Mouse (Mus musculus): ENCODE data around the gene Ccdc84.

DNA sequence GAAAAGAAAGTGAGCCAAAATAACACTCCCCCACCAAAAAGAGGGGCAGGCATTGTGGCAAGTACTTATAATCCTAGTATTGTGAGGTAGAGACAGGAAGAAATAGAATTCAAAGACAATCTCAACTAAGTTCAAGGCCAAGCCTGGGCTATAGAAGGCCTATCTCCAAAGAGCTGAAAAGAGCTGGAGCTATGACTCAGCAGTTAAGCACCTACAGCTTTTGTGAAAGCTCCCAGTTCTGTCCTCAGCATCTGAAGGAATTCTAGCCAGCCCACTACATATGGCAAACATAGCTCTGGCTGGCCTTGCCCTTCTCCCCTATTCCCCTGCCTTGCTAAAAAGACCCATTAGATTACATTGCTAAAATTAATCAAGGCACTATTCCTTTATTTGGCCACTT is 45.0 kb downstream of the Ccdc84 start:
- TF ChIP-seq CTCF (IDR thresholded peaks at IDR 0.05; ENCODE audit: low read depth, low read length): no peak
- TF ChIP-seq POLR2A (IDR thresholded peaks at IDR 0.05; ENCODE audit: borderline replicate concordance, low read depth, low read length): no peak

All from bone marrow macrophage, adult 2 months (primary cell).